Mouse (Mus musculus) neural tube, embryonic 15.5 days (tissue): Measurements from ENCODE around the gene Ccr3. TPM values are rescaled to one million over a fixed set of nuclear protein-coding genes. Genes with fewer than 3 reads are reported as not detected.

Experiments used
- ATAC-seq: fragments of 200-750 bp; cut with Nextera tagmentation; 2 replicates; pipeline ENCODE4 v1.8.0; 2017; ENCODE audit warnings: mild to moderate bottlenecking, moderate TSS enrichment, moderate library complexity; ENCODE audit not compliant: low FRiP score
- H3K27ac ChIP-seq: fragments of 300-500 bp; sonication (generic); replicated peaks from 2 replicates; pipeline ENCODE4 v1.5.1; 2015; ENCODE audit warnings: mild to moderate bottlenecking, inconsistent platforms
- H3K27me3 ChIP-seq: fragments of 300-500 bp; sonication (generic); replicated peaks from 2 replicates; pipeline ENCODE4 v1.6.1; 2015; ENCODE audit warnings: inconsistent platforms
- H3K36me3 ChIP-seq: fragments of 300-500 bp; sonication (generic); 2 replicates; pipeline ENCODE4 v1.6.1; 2015; ENCODE audit warnings: inconsistent platforms
- H3K4me1 ChIP-seq: fragments of 300-500 bp; sonication (generic); 2 replicates; pipeline ENCODE4 v1.6.1; 2015; ENCODE audit warnings: inconsistent platforms
- H3K4me2 ChIP-seq: fragments of 300-500 bp; sonication (generic); 2 replicates; pipeline ENCODE4 v1.6.1; 2015; ENCODE audit warnings: inconsistent platforms, mild to moderate bottlenecking, moderate library complexity
- H3K4me3 ChIP-seq: fragments of 300-500 bp; sonication (generic); replicated peaks from 2 replicates; pipeline ENCODE4 v1.5.1; 2015; ENCODE audit warnings: mild to moderate bottlenecking, inconsistent platforms
- H3K9ac ChIP-seq: fragments of 300-500 bp; sonication (generic); replicated peaks from 2 replicates; pipeline ENCODE4 v1.6.1; 2015; ENCODE audit warnings: mild to moderate bottlenecking, inconsistent platforms
- H3K9me3 ChIP-seq: fragments of 300-500 bp; sonication (generic); replicated peaks from 2 replicates; pipeline ENCODE4 v1.6.1; 2016; ENCODE audit warnings: inconsistent platforms
- WGBS: fragments of 180-500 bp; shearing (Covaris S2); methylation state at CpG from one replicate; pipeline ENCODE4 v1.1.7; 2015; ENCODE audit warnings: mixed read lengths; 5-methylcytosine and 5-hydroxymethylcytosine counted together
- polyA plus RNA-seq: library from polyadenylated mRNA; unstranded; fragments of >200 nt; fragmentation: Nextera tagmentation; extraction: Ambion mirVana; gene quantifications from 2 replicates; pipeline ENCODE4 v1.2.1, GENCODE M21; 2015

Ccr3 gene
- polyA plus RNA-seq, 1 experiment from 2014 or later, result not detected

- H3K9ac ChIP-seq, result no peak overlapping the region
- no peak overlapping the region for H3K4me2 ChIP-seq
- H3K27ac ChIP-seq, result no peak overlapping the region
- no peak overlapping the region for H3K4me3 ChIP-seq
- ATAC-seq, result no peak
- no peaks in the 10 kb centered on the region for H3K27me3 ChIP-seq
- H3K36me3 ChIP-seq, result no peaks in the 10 kb centered on the region
- H3K4me1 ChIP-seq, result no peaks in the 10 kb centered on the region
- H3K9me3 ChIP-seq, result no peaks in the 10 kb centered on the region
- WGBS, result 89% methylated on average over 2 of the region's 2 CpGs
Observed at GRCm38 (mm10) chr9:123999784-124000183, 22.0 kb upstream of the Ccr3 start.

- Histone ChIP-seq H3K27ac (no peak overlapping the region), H3K9me3 (no peaks in the 10 kb centered on the region), H3K9ac (no peak overlapping the region), H3K36me3 (no peaks in the 10 kb centered on the region), H3K4me1 (no peaks in the 10 kb centered on the region), H3K27me3 (no peaks in the 10 kb centered on the region), H3K4me3 (no peak overlapping the region), H3K4me2 (no peak overlapping the region)
- no peak for ATAC-seq
- 78% methylated on average over 2 of the region's 2 CpGs for WGBS
Observed at GRCm38 (mm10) chr9:124012691-124013090, 9.1 kb upstream of the Ccr3 start.

- Histone ChIP-seq H3K9me3 (no peaks in the 10 kb centered on the region), H3K27ac (no peak overlapping the region), H3K4me1 (no peaks in the 10 kb centered on the region), H3K27me3 (no peaks in the 10 kb centered on the region), H3K4me2 (no peak overlapping the region), H3K4me3 (no peak overlapping the region), H3K9ac (no peak overlapping the region), H3K36me3 (no peaks in the 10 kb centered on the region)
- WGBS, result 93% methylated on average over 3 of the region's 3 CpGs
- no peak for ATAC-seq
Observed at GRCm38 (mm10) chr9:124013270-124013669, 8.5 kb upstream of the Ccr3 start.

GRCm38 (mm10) chr9:124014985-124015652 is 6.7 kb upstream of the Ccr3 start:
- no peak overlapping the region for H3K4me2 ChIP-seq
- 79% methylated on average over 2 of the region's 2 CpGs for WGBS

DNA sequence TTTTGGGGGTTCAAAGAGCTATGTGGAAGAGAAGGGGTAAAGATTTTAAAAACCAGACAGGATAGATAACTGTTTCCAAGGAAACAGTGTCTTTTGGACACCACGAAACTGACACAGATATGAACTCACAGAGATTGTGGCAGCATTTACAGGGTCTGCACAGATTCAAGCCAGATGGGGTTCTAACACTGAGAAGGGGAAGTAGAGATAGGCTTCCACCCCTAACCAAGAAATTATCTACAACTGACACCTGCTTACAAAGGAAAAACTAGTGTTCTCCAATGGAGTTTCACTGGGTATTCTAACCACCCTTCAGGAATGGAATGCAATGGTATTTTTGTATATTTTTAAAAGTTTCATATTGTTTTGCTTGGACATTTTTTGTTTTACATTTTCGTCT is 5.7 kb upstream of the Ccr3 start:
- ATAC-seq, result no peak
- no peaks in the 10 kb centered on the region for H3K36me3 ChIP-seq
- H3K4me2 ChIP-seq, result no peak overlapping the region
- H3K4me3 ChIP-seq, result no peak overlapping the region
- no peaks in the 10 kb centered on the region for H3K27me3 ChIP-seq
- H3K27ac ChIP-seq, result no peak overlapping the region
- no peak overlapping the region for H3K9ac ChIP-seq
- H3K4me1 ChIP-seq, result no peaks in the 10 kb centered on the region
- H3K9me3 ChIP-seq, result no peaks in the 10 kb centered on the region
- WGBS, result 84% methylated on average over 2 of the region's 2 CpGs

More at GRCm38 (mm10) chr9:124014985-124015652, 6.7 kb upstream of the Ccr3 start:
- ATAC-seq, result no peak
- no peak overlapping the region for H3K27ac ChIP-seq
- no peaks in the 10 kb centered on the region for H3K36me3 ChIP-seq
- no peak overlapping the region for H3K4me3 ChIP-seq
- no peak overlapping the region for H3K9ac ChIP-seq
- H3K4me1 ChIP-seq, result no peaks in the 10 kb centered on the region
- H3K9me3 ChIP-seq, result no peaks in the 10 kb centered on the region
- no peaks in the 10 kb centered on the region for H3K27me3 ChIP-seq

- H3K36me3 ChIP-seq, result no peaks in the 10 kb centered on the region
- no peak overlapping the region for H3K27ac ChIP-seq
- H3K4me3 ChIP-seq, result no peak overlapping the region
- H3K9me3 ChIP-seq, result no peaks in the 10 kb centered on the region
- no peak overlapping the region for H3K4me2 ChIP-seq
- WGBS, result 93% methylated on average over 3 of the region's 3 CpGs
- no peak for ATAC-seq
- no peaks in the 10 kb centered on the region for H3K4me1 ChIP-seq
- no peak overlapping the region for H3K9ac ChIP-seq
- no peaks in the 10 kb centered on the region for H3K27me3 ChIP-seq
Observed at GRCm38 (mm10) chr9:124019887-124020286, 1.9 kb upstream of the Ccr3 start.

DNA sequence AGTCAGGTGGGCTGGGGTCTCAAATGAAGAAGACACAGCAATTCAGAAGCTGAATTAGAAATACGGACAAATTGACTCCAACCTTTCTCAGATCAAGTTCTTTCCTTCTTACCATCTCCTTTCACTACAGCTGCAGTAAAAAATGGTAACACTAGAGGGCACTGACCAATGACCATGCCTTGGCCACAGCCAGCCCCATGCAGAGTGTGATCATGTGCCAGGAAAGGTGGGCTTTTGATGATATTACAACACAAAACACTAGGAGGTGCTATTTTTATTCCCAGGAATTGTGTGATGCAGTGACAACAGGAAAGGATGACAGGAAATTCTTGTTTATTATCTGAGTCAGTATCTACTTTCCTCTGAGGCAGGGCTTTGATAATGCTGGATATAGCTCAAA is 11.6 kb downstream of the Ccr3 start:
- 57% methylated on average over 1 of the region's 1 CpGs for WGBS
- Histone ChIP-seq H3K27me3 (no peaks in the 10 kb centered on the region), H3K4me2 (no peak overlapping the region), H3K9me3 (no peaks in the 10 kb centered on the region), H3K27ac (no peak overlapping the region), H3K9ac (no peak overlapping the region), H3K4me1 (peaks cover 3% of the 10 kb centered on the region; the same call in 1 of the 2 replicates), H3K36me3 (no peaks in the 10 kb centered on the region), H3K4me3 (no peak overlapping the region)
- ATAC-seq, result no peak

- WGBS, result 24% methylated on average over 4 of the region's 4 CpGs
- no peak overlapping the region for H3K9ac ChIP-seq
- no peak overlapping the region for H3K4me3 ChIP-seq
- H3K36me3 ChIP-seq, result no peaks in the 10 kb centered on the region
- H3K9me3 ChIP-seq, result no peaks in the 10 kb centered on the region
- H3K4me1 ChIP-seq, result peaks cover 3% of the 10 kb centered on the region; the same call in 1 of the 2 replicates
- no peaks in the 10 kb centered on the region for H3K27me3 ChIP-seq
- no peak; the same call in 1 of the 2 replicates for ATAC-seq
- no peak overlapping the region for H3K27ac ChIP-seq
- H3K4me2 ChIP-seq, result no peak overlapping the region
Observed at GRCm38 (mm10) chr9:124037707-124038106, 15.9 kb downstream of the Ccr3 start.

GRCm38 (mm10) chr9:124038158-124038582 is 16.4 kb downstream of the Ccr3 start:
- no peaks in the 10 kb centered on the region for H3K27me3 ChIP-seq
- no peak overlapping the region for H3K4me3 ChIP-seq
- H3K9ac ChIP-seq, result no peak overlapping the region
- no peak for ATAC-seq
- no peaks in the 10 kb centered on the region for H3K36me3 ChIP-seq
- no peak overlapping the region for H3K4me2 ChIP-seq
- H3K4me1 ChIP-seq, result peaks cover 3% of the 10 kb centered on the region; the same call in 1 of the 2 replicates
- no peak overlapping the region for H3K27ac ChIP-seq
- 53% methylated on average over 2 of the region's 2 CpGs for WGBS
- H3K9me3 ChIP-seq, result no peaks in the 10 kb centered on the region

DNA sequence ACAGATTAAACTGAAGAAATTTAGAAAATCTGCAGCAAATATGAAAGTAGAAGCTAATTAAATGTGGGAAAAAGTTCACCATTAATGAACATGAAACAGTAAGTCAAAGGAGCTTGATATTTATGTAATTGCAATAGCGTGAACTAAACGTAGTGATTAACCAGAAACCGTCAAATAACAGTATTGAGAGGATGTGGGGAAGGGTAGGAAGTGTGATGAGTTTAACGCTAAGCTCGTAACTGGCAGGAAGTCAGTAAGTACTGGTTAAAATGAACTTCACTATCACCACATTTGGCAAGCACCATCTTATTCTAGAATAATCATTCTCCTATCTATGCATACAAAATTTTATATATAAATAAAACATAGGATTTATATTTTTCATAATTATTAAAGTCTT is 17.2 kb downstream of the Ccr3 start:
- Histone ChIP-seq H3K27me3 (no peaks in the 10 kb centered on the region), H3K4me2 (no peak overlapping the region), H3K36me3 (no peaks in the 10 kb centered on the region), H3K4me1 (peaks cover 3% of the 10 kb centered on the region; the same call in 1 of the 2 replicates), H3K9me3 (no peaks in the 10 kb centered on the region), H3K27ac (no peak overlapping the region), H3K4me3 (no peak overlapping the region), H3K9ac (no peak overlapping the region)
- WGBS, result 84% methylated on average over 5 of the region's 5 CpGs
- no peak for ATAC-seq

DNA sequence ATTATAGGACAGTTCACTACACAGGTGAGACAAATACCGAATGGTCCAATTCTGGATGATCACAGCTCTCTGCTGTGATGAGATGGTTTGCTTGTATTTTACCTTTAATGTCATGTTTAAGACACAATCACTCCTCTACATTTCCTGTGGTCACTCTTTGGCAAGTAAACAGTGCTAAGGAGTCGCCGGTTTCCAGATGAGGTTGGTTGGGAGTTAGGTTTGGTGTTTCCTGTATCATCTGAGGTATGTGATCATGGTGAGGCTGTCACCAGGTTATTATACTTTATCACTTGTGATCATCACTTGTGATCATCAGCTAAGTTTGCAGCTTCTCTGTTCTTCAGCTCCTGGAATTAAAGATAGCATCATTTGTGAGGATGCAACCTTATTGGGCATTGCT is 19.2 kb downstream of the Ccr3 start:
- H3K4me1 ChIP-seq, result peaks cover 3% of the 10 kb centered on the region; the same call in 1 of the 2 replicates
- H3K4me2 ChIP-seq, result no peak overlapping the region
- WGBS, result 90% methylated on average over 3 of the region's 3 CpGs
- H3K36me3 ChIP-seq, result no peaks in the 10 kb centered on the region
- no peaks in the 10 kb centered on the region for H3K27me3 ChIP-seq
- no peaks in the 10 kb centered on the region for H3K9me3 ChIP-seq
- H3K9ac ChIP-seq, result no peak overlapping the region
- no peak for ATAC-seq
- H3K27ac ChIP-seq, result no peak overlapping the region
- H3K4me3 ChIP-seq, result no peak overlapping the region

DNA sequence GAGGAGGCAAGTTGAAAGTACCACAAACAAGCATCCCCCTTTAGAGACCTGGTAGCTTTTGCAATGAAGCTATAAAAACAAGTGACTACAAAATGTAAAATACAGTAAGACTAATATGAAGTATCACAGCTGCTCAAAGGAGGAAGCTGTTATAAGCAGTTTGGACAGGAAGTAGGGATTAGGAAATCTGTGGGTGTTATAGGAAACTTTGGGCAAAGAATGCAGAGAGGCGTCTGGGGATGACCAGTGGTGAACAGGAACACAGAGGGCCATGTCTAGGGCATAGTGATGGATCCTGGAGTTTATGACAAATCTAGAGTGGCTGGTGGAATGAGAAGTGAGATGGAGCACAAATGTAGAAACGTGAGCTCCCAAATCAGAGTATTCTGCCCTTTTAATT is 31.8 kb downstream of the Ccr3 start:
- Histone ChIP-seq H3K4me1 (no peaks in the 10 kb centered on the region), H3K36me3 (no peaks in the 10 kb centered on the region), H3K9me3 (no peaks in the 10 kb centered on the region), H3K4me3 (no peak overlapping the region), H3K4me2 (no peak overlapping the region), H3K27ac (no peak overlapping the region), H3K27me3 (no peaks in the 10 kb centered on the region), H3K9ac (no peak overlapping the region)
- ATAC-seq, result no peak
- WGBS, result 76% methylated on average over 2 of the region's 2 CpGs
